Mouse (Mus musculus) erythroblast, embryonic 14.5 days (primary cell): ENCODE measurements around the gene Fgf14. TPM values are rescaled to one million over a fixed set of nuclear protein-coding genes. Genes with fewer than 3 reads are reported as not detected.
"Not testable (repeated sequence)": the region's sequence is repeated elsewhere in the genome, so short reads cannot be mapped to it uniquely, and the experiment has no call there.

Experiments
- H3K27me3 ChIP-seq: 2 replicates; pipeline ENCODE4 v1.6.1; 2012; ENCODE audit warnings: inconsistent platforms; ENCODE audit not compliant: control insufficient read depth
- H3K36me3 ChIP-seq: 2 replicates; pipeline ENCODE4 v1.6.1; 2012; ENCODE audit warnings: mild to moderate bottlenecking, inconsistent platforms; ENCODE audit not compliant: control insufficient read depth
- H3K4me1 ChIP-seq: 2 replicates; pipeline ENCODE4 v1.6.1; 2012; ENCODE audit warnings: inconsistent platforms; ENCODE audit not compliant: control insufficient read depth
- H3K4me3 ChIP-seq: replicated peaks from 2 replicates; pipeline ENCODE3; 2012; ENCODE audit warnings: moderate library complexity, mild to moderate bottlenecking, inconsistent platforms
- H3K9me3 ChIP-seq: 2 replicates; pipeline ENCODE4 v1.6.1; 2012; ENCODE audit warnings: low read length, inconsistent platforms, mixed read lengths; ENCODE audit not compliant: control insufficient read depth
- GATA1 ChIP-seq: IDR thresholded peaks from 2 replicates; pipeline ENCODE4 v1.6.1; 2012; ENCODE audit warnings: low read length, inconsistent platforms, mixed read lengths
- TAL1 ChIP-seq: IDR thresholded peaks from 3 replicates; pipeline ENCODE4 v1.6.1; 2012; ENCODE audit warnings: low read length, inconsistent platforms, mixed read lengths
- polyA plus RNA-seq: library from polyadenylated mRNA; stranded (reverse); fragments of >175 nt; gene quantifications from 2 replicates; pipeline ENCODE4 v1.2.3, GENCODE M21; 2012

Gene Fgf14
- polyA plus RNA-seq, 1 experiment: not detected

DNA sequence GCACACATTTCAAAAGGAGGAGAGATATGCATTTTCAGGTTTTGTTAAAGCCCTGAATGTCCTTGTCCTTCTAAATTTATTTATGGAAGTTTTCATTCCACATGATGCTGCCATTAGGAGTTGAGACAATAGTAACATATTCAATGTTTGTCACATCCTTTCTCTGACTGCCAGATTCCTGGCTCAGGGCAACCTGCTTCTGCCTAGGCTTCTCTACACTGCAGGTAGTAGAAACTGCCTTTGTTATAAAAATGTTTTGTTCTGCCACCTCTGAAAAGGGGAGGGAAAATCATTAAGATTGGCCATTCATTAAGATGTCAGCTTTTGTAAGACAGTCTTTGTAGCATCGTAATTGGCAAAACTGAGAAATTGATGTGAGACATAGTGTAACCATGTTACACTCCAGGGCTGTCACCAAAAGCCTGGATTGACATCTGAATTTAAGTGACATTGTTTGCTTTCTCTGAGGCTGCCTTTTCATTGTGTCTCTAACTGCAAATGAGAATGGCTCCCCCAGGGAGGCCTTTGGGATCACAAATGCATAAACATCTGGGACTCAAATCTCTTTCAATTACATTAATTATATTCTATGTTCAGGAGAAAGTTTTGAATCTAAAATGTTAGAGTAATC, 640.2 kb downstream of the Fgf14 start:
- Histone ChIP-seq H3K36me3 (no peaks in the 10 kb centered on the region), H3K4me1 (no peaks in the 10 kb centered on the region), H3K9me3 (no peaks in the 10 kb centered on the region), H3K27me3 (no peaks in the 10 kb centered on the region), H3K4me3 (no peak overlapping the region)
- TF ChIP-seq TAL1 (no peak), GATA1 (no peak)

DNA sequence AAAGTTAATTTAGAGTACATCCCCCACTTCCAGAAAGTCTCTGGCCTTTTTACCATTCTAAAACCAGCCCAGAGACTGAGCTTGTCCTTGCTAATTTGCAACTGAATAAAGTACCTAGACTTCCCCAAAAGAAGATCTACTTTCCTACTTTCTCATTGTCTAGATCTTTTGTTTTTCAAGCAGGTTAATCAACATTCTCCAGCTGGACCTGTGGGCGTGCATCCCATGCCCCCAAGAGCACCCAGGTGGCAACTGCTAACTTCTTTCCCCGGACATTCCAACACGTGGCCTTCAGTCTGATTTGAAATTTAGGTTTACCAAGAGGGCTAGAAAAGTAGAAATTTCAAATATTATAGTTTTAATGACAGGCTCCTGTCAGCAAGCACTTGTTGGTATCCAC, 643.6 kb downstream of the Fgf14 start:
- not testable (repeated sequence) for H3K4me1 ChIP-seq, H3K4me3 ChIP-seq, H3K36me3 ChIP-seq, H3K27me3 ChIP-seq, H3K9me3 ChIP-seq

DNA sequence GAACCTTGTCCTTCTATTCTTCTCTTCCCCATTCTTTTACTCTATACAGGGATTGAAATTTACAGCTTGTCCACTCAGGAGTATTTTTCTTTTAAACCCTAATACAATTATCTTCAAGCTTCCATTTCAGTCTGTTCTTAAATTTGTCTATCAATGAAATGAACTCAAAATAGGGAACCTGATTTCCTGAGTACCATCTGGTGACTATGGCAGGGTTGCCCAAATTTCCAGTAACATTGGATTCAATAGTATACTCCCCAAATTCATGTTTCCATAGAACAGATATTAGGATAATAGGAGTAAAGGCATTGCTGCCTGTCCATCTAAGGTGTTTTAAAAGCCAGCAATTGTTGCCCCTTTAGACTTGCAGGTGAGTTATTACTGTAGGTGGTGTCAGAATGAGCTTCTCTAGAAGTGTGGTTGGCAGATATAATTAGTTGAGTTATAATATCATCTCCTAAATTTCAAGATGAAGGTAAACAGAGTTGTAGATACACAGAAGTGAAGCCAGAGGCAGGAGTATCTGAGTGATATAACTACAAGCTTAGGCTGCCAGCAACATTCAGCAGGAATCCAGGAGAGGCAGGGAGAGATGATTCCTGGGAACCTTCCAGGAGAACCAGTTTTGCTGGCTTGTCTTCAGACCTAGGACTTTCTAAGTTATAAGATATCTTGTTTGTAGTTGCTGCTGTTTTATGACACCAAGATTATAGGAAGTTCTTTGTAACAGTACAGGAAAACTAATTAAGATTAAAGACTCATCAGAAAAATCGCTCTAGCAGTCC, 648.8 kb downstream of the Fgf14 start:
- Histone ChIP-seq H3K9me3 (no peaks in the 10 kb centered on the region), H3K36me3 (no peaks in the 10 kb centered on the region), H3K4me1 (no peaks in the 10 kb centered on the region), H3K27me3 (no peaks in the 10 kb centered on the region), H3K4me3 (no peak overlapping the region)
- TF ChIP-seq GATA1 (no peak), TAL1 (no peak)

DNA sequence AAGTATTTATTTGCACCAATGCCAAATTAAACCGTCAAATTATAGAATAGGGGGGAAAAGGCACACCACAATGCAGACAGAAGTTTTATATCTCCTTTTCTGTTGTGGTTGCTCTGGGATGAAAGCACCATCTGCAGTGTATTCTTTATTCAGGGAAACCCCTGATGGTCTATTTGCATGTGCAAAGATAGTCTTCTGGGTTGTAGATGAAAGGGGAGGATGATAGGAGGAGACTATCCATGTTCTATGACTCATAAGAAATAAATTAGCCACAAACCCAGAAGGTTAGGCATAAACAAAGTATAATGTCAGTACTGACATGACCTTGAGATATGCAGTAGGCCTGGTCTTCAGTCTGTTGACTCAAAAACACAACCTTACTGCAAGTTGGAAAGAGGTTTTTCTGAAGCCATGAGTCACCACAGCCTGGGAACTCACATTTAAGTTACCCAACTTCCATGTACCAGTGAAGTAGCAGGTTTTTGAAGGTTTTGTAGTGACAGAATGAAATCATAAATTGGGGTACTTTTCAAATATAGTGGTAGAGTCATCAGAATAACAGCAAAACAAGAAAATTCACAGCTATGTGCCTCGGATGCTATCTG, 686.2 kb downstream of the Fgf14 start:
- no peaks in the 10 kb centered on the region for H3K4me1 ChIP-seq
- no peaks in the 10 kb centered on the region for H3K36me3 ChIP-seq
- no peak for TF ChIP-seq TAL1
- no peak for TF ChIP-seq GATA1
- no peaks in the 10 kb centered on the region for H3K27me3 ChIP-seq
- no peak overlapping the region for H3K4me3 ChIP-seq
- H3K9me3 ChIP-seq: no peaks in the 10 kb centered on the region

DNA sequence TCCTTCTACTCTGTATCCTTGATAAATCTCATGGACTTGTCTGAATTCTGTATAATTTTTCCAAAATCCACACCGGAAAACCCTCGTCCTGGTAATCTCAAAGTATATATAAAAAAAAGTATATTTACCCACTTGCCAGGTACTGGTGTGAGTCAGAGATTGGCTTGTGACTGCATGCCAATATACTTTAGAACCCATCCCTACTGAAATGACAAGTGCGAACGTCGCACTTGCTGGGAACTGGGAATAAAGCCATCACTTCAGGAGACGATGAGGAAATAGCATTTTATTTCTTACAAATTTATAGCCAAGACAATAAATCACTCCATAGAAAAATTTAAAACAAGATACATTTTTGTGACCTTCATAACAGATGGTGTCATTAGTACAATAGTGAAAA, 708.9 kb downstream of the Fgf14 start:
- H3K4me1 ChIP-seq: no peaks in the 10 kb centered on the region
- no peak overlapping the region for H3K4me3 ChIP-seq
- H3K9me3 ChIP-seq: no peaks in the 10 kb centered on the region
- H3K27me3 ChIP-seq: no peaks in the 10 kb centered on the region
- TF ChIP-seq TAL1: no peak
- no peak for TF ChIP-seq GATA1
- H3K36me3 ChIP-seq: no peaks in the 10 kb centered on the region

DNA sequence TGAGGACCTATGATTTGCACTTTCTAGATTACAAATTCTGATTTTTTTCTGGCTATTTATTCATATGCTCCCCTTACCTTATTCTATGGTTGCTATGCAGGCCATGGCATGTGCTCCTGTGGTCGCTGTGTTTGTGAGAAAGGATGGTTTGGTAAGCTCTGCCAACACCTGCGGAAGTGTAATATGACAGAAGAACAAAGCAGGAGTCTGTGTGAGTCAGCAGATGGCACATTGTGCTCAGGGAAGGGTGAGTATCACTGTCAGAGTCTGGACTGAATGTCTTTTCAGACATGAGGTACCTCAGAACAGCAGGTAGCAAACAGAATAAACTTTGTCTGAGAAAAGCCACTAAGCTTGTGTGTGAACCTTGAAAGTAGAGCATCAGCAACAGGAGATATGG, 710.4 kb downstream of the Fgf14 start:
- Histone ChIP-seq H3K9me3 (no peaks in the 10 kb centered on the region), H3K4me3 (no peak overlapping the region), H3K36me3 (no peaks in the 10 kb centered on the region), H3K4me1 (no peaks in the 10 kb centered on the region), H3K27me3 (no peaks in the 10 kb centered on the region)
- TF ChIP-seq TAL1 (no peak), GATA1 (no peak)
